25 mouse cellular contexts compared by ENCODE assay signal in the genomic region with DNA sequence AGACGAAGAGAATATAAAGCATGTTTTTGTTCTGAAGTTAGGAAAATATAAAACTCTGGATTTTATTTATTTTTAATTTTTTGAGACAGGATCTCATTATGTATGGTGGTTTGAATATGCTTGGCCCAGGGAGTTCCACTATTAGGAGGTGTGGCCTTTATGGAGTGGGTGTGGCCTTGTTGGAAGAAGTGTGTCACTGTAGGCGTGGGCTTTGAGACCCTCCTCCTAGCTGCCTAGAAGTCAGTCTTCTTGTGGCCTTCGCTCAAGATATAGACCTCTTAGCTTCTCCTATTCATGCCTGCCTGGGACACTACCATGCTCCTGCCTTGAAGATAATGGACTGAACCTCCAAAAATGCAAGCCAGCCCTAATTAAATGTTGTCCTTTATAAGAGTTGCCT. TPM values are rescaled to one million over a fixed set of nuclear protein-coding genes. Genes with fewer than 3 reads are reported as not detected.
A peak's percentile ranks its signal among the peaks of the same experiment; 100 is the strongest.
DNase-seq lines count a peak whose midpoint lies in the region; ATAC-seq and TF ChIP-seq lines count a peak whose summit lies in the region.
"Had no signal": no experiment of that assay in that cellular context is flagged by ENCODE, and none has a peak within 500 bp of the region (broad histone marks: within the 10 kb centered on the region; RNA-seq: fewer than 3 reads in every experiment).

No protein-coding gene starts in this region.

- no peak overlapping the region for H3K9ac ChIP-seq in intestine, embryonic 15.5 days
- H3K9ac ChIP-seq: embryonic facial prominence, embryonic 12.5 days; forebrain, embryonic 13.5 days; forebrain, embryonic 15.5 days had no signal

- H3K4me3 ChIP-seq in limb, embryonic 10.5 days = no peak overlapping the region
- H3K4me3 ChIP-seq in left cerebral cortex, adult 2 months = no peak overlapping the region
- no peak overlapping the region for H3K4me3 ChIP-seq in intestine, embryonic 15.5 days (replicated peaks)
- H3K4me3 ChIP-seq: embryonic facial prominence, embryonic 10.5 days; embryonic facial prominence, embryonic 12.5 days; forebrain, embryonic 13.5 days; forebrain, embryonic 15.5 days had no signal

- intact Hi-C loops in left cerebral cortex, adult 2 months (cut with DNase I) = loop anchor here (2.0 to 10.0 kb wide), 3 partner anchors 215 to 423 kb away; no protein-coding TSS in a partner anchor

- H3K4me2 ChIP-seq in intestine, embryonic 15.5 days (replicated peaks) = no peak overlapping the region
- H3K4me2 ChIP-seq: embryonic facial prominence, embryonic 12.5 days; forebrain, embryonic 13.5 days; forebrain, embryonic 15.5 days had no signal

- peaks cover 9% of the 10 kb centered on the region for H3K4me1 ChIP-seq in limb, embryonic 10.5 days
- H3K4me1 ChIP-seq in intestine, embryonic 15.5 days (replicated peaks) = peaks cover 16% of the 10 kb centered on the region

- no peaks in the 10 kb centered on the region for H3K36me3 ChIP-seq in limb, embryonic 10.5 days
- no peaks in the 10 kb centered on the region for H3K36me3 ChIP-seq in intestine, embryonic 15.5 days
- H3K36me3 ChIP-seq: embryonic facial prominence, embryonic 10.5 days; embryonic facial prominence, embryonic 12.5 days; forebrain, embryonic 15.5 days had no signal

- no peak for ATAC-seq in intestine, embryonic 15.5 days
- ATAC-seq: activated CD4-positive, CD25-positive, alpha-beta regulatory T cell, adult 4 months; CD4-positive, CD25-positive, alpha-beta regulatory T cell, adult 4 months; forebrain, embryonic 13.5 days; forebrain, embryonic 15.5 days; Patski had no signal

- H3K27me3 ChIP-seq in limb, embryonic 10.5 days (ENCODE audit: low read depth, poor library complexity, severe bottlenecking) = no peaks in the 10 kb centered on the region
- H3K27me3 ChIP-seq in intestine, embryonic 15.5 days (replicated peaks) = no peaks in the 10 kb centered on the region
- H3K27me3 ChIP-seq: CH12.LX; embryonic facial prominence, embryonic 12.5 days; forebrain, embryonic 13.5 days; forebrain, embryonic 15.5 days; Patski had no signal

- no peak overlapping the region for H3K27ac ChIP-seq in limb, embryonic 10.5 days
- no peak overlapping the region for H3K27ac ChIP-seq in left cerebral cortex, adult 2 months
- H3K27ac ChIP-seq in intestine, embryonic 15.5 days = no peak overlapping the region
- H3K27ac ChIP-seq: embryonic facial prominence, embryonic 10.5 days; embryonic facial prominence, embryonic 12.5 days; forebrain, embryonic 13.5 days; forebrain, embryonic 15.5 days had no signal

- WGBS in limb, embryonic 10.5 days = 87% methylated on average over 3 of the region's 3 CpGs
- 85% methylated on average over 3 of the region's 3 CpGs for WGBS in intestine, embryonic 15.5 days

- no peaks in the 10 kb centered on the region for H3K9me3 ChIP-seq in limb, embryonic 10.5 days (replicated peaks)
- no peaks in the 10 kb centered on the region for H3K9me3 ChIP-seq in intestine, embryonic 15.5 days
- H3K9me3 ChIP-seq: embryonic facial prominence, embryonic 10.5 days; embryonic facial prominence, embryonic 12.5 days; forebrain, embryonic 13.5 days; forebrain, embryonic 15.5 days had no signal

- no peak for TF ChIP-seq CTCF in left cerebral cortex, adult 2 months (IDR thresholded peaks at IDR 0.05)

- DNase-seq in 416B (ENCODE audit: low read depth) (peak; percentile 36), ES-CJ7 (ENCODE audit: low read depth, low spot score) (peak; percentile 50), R1 (ENCODE audit: low read depth, low spot score) (peak; percentile 87)
- DNase-seq in limb, embryonic 10.5 days (ENCODE audit: low spot score) = peak; percentile 3
- no peak for DNase-seq in left cerebral cortex, adult 2 months (ENCODE audit: extremely low spot score in 1 of 2, low spot score in 2 of 2)
- DNase-seq in adrenal gland, adult 8-10 months = no peak
- DNase-seq: adrenal gland, postnatal 10 days; adrenal gland, postnatal 25 days; B cell, adult 2 months; cerebellum, adult 11-12 months; cerebellum, adult 2 months; cerebellum, adult 9-10 months; cerebellum, postnatal 10 days; cerebellum, postnatal 25 days had no signal

RNA-seq across cellular contexts. Expression of a gene that starts 2.9 kb away (rescaled TPM):
- 2.3 and 2.6 TPM in 2 replicates for polyA plus RNA-seq in limb, embryonic 10.5 days (2016; fragmentation: Nextera tagmentation; extraction: Ambion mirVana)
- total RNA-seq in left cerebral cortex, adult 2 months (2021) = 10 to 100 TPM; 16.8 to 20.7 TPM
- total RNA-seq in adrenal gland, adult 8-10 months (2022) = 100 to 1,000 TPM in 2 of 4 experiments, 10 to 100 TPM in 2; 78.3 to 120 (median 96.1) TPM
- 21.1 and 22.4 TPM in 2 replicates for polyA plus RNA-seq in intestine, embryonic 15.5 days (2015; fragmentation: Nextera tagmentation; extraction: Ambion mirVana)

RNA-seq across cellular contexts. Expression of a gene that starts 15.5 kb away (rescaled TPM):
- polyA plus RNA-seq in limb, embryonic 10.5 days (2016; fragmentation: Nextera tagmentation; extraction: Ambion mirVana) = 12.2 and 13.7 TPM in 2 replicates
- total RNA-seq in left cerebral cortex, adult 2 months (2021) = 1 to 10 TPM; 4.5 to 6.0 TPM
- 1 to 10 TPM; 3.5 to 8.0 (median 5.7) TPM for total RNA-seq in adrenal gland, adult 8-10 months (2022)
- 10.0 and 10.7 TPM in 2 replicates for polyA plus RNA-seq in intestine, embryonic 15.5 days (2015; fragmentation: Nextera tagmentation; extraction: Ambion mirVana)

RNA-seq across cellular contexts. Expression of a gene that starts 33.0 kb away (rescaled TPM):
- polyA plus RNA-seq in limb, embryonic 10.5 days (2016; fragmentation: Nextera tagmentation; extraction: Ambion mirVana) = not detected in 2 replicates
- 1 to 10 TPM; 5.2 to 5.3 TPM for total RNA-seq in left cerebral cortex, adult 2 months (2021)
- total RNA-seq in adrenal gland, adult 8-10 months (2022) = 10 to 100 TPM in 2 of 4 experiments, 1 to 10 TPM in 2; 5.4 to 28.6 (median 14.3) TPM
- polyA plus RNA-seq in intestine, embryonic 15.5 days (2015; fragmentation: Nextera tagmentation; extraction: Ambion mirVana) = 2.7 and 2.9 TPM in 2 replicates
- total RNA-seq: CH12.LX had no signal
- polyA plus RNA-seq: activated CD4-positive, CD25-positive, alpha-beta regulatory T cell, adult 4 months; CD4-positive, CD25-positive, alpha-beta regulatory T cell, adult 4 months; embryonic facial prominence, embryonic 10.5 days; embryonic facial prominence, embryonic 12.5 days; embryonic facial prominence, embryonic 14.5 days; forebrain, embryonic 11.5 days; forebrain, embryonic 13.5 days; Patski had no signal

RNA-seq across cellular contexts. Expression of a gene that starts 42.8 kb away (rescaled TPM):
- polyA plus RNA-seq in limb, embryonic 10.5 days (2016; fragmentation: Nextera tagmentation; extraction: Ambion mirVana) = 10.4 and 13.8 TPM in 2 replicates
- total RNA-seq in left cerebral cortex, adult 2 months (2021) = 10 to 100 TPM; 15.3 to 15.5 TPM
- 10 to 100 TPM in 2 of 4 experiments, 1 to 10 TPM in 2; 9.5 to 15.6 (median 12.6) TPM for total RNA-seq in adrenal gland, adult 8-10 months (2022)
- 9.1 and 9.4 TPM in 2 replicates for polyA plus RNA-seq in intestine, embryonic 15.5 days (2015; fragmentation: Nextera tagmentation; extraction: Ambion mirVana)

RNA-seq across cellular contexts. Expression of a gene that starts 58.7 kb away (rescaled TPM):
- polyA plus RNA-seq in limb, embryonic 10.5 days (2016; fragmentation: Nextera tagmentation; extraction: Ambion mirVana) = 6.5 and 7.6 TPM in 2 replicates
- 10 to 100 TPM in 1 of 2 experiments, 1 to 10 TPM in 1; 9.9 to 10.1 TPM for total RNA-seq in left cerebral cortex, adult 2 months (2021)
- 10 to 100 TPM in 3 of 4 experiments, 1 to 10 TPM in 1; 8.8 to 21.1 (median 12.5) TPM for total RNA-seq in adrenal gland, adult 8-10 months (2022)
- polyA plus RNA-seq in intestine, embryonic 15.5 days (2015; fragmentation: Nextera tagmentation; extraction: Ambion mirVana) = 6.4 and 6.9 TPM in 2 replicates

Comparison
In these comparisons a context has a peak if more than half of its experiments do, and no peak if none do; other contexts are left out.
1. DNase-seq: peak in 416B (single experiment), ES-CJ7 (single experiment), R1 (single experiment) and limb, embryonic 10.5 days (single experiment); none in left cerebral cortex, adult 2 months (0 of 2) and adrenal gland, adult 8-10 months (single experiment).